Mouse (Mus musculus) layer of hippocampus, adult 8-10 months (tissue): ENCODE data around the gene Actl11. TPM values are rescaled to one million over a fixed set of nuclear protein-coding genes. Genes with fewer than 3 reads are reported as not detected.
A peak's percentile ranks its signal among the peaks of the same experiment; 100 is the strongest.

ENCODE experiments used
- DNase-seq, 2 experiments: peaks; one replicate each; pipeline ENCODE4 v3.0.0; 2022; ENCODE audit warnings: low spot score in 2 of 2
- total RNA-seq, 4 experiments: library from RNA; stranded (reverse); gene quantifications; 2 replicates each; pipeline ENCODE4 v1.2.4; 2022

Gene Actl11
- total RNA-seq, 4 experiments from 2014 or later, result not detected

DNA sequence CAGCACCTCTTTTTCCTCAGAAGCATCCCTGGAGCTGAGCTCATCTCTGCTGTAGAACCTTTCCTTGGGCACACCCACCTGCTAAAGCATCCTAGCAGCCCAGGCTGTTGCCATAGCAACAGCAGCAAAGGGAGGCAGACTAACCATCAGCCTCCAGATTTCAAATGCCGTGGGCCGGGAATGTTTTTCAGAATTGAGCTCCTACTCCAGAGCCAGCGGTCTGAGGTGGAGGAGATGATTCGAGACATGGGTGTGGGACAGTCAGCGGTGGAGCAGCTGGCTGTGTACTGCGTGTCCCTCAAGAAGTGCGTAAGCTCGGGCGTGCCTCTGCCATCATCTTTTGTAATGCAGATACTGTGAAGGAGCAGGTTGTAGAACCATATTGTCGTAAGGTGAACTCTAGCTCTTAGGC is 33.1 kb downstream of the Actl11 start:
- DNase-seq, result peak; percentile 85 to 86

DNA sequence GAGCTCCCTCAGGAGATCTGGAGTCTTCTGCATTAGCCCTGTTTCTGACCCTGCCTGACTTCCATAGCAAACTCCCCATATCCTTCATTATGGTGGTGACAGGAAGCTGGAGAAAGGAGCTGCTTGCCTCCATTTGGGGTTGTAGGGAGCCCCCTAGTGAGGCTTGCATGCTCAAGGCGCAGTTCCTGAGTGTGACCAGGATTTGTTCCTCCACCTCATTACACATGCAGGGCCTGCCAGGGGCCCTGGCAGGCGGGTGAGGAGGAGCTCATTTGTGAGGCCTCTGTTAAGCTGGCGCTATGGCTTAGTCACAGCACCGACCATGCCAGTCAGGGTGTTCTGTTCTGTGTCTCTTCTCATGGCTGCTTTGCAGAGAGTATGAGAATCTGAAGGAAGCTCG is 33.6 kb downstream of the Actl11 start:
- peak; percentile 74 to 81 for DNase-seq

DNA sequence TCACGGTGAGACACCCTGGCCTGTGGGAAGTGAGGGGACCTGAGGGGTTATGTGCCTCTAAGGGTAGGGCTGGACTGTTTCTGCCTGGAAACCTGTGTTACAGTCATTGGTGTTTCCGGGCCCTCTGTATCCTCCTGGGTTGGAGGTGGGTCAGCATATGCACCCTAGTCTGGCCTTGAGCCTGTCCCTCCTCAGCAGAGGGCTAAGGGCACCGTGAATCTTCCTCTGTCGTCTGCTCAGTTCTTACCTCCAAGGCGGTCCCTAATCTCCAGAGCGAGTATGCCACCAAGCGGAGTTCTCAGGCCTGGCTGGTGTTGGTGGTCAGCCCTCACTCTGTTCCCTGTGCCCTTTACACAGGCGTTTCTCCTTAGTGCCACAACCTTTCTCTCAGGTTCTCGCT is 34.6 kb downstream of the Actl11 start:
- no peak for DNase-seq

DNA sequence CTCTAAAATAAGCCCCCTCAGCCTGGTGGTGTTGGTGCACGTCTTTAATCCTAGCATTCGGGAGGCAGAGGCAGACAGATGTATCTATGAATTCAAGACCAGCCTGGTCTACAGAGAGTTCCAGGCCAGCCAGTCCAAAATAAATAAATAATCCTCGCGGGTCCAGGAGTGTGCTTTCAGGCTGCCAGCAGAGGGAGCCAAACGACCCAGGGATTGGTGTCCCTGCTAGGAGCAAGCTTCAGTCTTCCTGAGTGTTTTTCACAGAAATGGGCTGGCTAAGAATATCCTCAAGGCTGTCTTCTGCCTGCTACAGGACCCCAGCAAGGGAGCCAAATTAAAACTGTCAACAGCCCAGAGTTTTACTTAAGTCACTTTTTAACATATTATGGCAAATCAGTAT is 35.4 kb downstream of the Actl11 start:
- DNase-seq, result peak; percentile 65 to 72

DNA sequence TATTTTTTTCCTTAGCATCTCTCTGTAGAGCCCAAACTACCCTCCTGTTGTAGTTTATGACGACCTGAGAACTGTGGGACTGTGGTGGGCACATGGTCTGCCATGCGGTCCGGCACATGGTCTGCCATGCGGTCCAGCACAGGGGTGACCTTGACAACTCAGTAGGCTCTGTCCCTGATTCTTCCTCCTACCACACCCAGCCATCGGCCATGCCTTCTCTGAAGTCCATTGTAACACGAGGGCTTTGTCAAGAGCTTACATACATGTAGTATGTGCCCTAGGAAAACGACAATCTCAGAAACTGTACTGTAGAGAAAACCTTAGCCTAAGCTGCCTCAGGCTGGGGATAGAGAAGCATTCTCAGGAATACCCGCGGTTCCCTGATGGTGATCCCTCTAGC is 36.4 kb downstream of the Actl11 start:
- DNase-seq, result no peak

DNA sequence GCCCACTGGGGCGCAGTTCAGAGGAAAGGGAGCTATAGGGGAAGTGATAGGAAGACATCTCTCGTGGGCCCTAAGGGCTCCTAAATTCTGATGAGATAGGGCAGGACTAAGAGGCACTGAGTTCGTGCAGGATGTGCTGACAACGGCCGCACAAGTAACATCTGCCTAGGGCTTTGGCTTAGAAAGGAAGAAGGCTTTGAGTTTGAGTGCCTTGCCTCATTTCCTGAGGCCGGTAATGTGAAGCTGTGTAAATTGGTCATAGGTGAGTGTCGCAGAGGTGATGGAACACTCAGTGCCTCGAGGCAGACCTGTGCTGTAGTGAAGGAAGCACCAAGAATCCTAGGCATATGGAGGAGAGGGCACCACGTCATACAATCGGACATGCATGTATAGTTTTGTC is 38.4 kb downstream of the Actl11 start:
- no peak for DNase-seq

DNA sequence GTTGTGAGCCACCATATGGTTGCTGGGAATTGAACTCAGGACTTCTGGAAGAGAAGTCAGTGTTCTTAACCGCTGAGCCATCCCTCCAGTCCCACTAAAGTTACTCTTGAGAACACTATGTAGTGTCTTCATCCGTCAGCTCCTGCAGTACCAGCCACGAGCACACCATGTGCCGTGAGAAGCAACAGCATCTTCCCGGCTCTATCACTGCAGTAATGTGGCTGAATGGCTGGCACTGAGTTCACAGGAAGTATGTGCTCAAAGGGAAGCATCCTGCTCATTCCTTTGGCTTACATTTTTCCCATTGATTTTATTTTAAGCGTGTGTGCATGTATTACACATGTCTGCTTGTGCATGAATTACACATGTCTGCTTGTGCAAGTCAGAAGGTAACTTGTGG is 39.2 kb downstream of the Actl11 start:
- DNase-seq, result no peak

DNA sequence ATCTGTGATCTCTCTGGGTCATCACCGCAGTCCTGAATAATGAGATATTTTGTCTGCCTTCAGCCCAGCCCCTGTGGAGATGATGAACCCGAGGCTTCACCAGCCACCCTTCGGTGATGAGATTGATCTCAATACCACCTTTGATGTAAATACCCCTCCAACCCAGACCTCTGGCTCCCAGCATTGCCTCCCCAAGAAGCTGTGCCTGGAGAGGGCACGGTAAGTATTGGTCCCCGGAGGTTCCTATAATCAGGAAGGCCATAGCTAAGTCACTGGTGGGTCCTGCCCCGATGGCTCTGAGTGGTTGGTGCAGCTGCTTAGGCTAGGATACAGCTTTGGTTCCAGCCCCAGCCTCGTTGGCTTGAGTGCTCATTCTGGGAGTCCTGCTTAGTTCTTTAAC is 40.3 kb downstream of the Actl11 start:
- no peak for DNase-seq

DNA sequence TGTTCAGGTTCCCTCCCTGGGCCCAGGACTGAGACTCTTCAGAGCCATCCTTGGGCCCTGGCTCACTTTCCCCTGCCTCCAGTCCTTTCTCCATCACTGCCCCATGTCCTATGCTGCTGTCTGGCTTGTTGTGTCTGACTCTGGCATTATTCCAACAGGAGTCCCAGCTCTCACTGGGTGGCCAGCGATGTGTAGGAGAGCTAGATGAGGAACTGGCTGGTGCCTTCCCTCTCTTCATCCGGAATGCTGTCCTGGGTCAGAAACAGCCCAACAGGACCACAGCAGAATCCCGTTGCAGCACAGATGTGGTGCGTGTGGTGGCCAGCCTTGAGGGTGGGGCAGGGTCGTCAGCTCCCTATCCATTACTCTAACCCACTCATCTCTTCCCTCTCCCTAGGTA is 42.0 kb downstream of the Actl11 start:
- no peak for DNase-seq

DNA sequence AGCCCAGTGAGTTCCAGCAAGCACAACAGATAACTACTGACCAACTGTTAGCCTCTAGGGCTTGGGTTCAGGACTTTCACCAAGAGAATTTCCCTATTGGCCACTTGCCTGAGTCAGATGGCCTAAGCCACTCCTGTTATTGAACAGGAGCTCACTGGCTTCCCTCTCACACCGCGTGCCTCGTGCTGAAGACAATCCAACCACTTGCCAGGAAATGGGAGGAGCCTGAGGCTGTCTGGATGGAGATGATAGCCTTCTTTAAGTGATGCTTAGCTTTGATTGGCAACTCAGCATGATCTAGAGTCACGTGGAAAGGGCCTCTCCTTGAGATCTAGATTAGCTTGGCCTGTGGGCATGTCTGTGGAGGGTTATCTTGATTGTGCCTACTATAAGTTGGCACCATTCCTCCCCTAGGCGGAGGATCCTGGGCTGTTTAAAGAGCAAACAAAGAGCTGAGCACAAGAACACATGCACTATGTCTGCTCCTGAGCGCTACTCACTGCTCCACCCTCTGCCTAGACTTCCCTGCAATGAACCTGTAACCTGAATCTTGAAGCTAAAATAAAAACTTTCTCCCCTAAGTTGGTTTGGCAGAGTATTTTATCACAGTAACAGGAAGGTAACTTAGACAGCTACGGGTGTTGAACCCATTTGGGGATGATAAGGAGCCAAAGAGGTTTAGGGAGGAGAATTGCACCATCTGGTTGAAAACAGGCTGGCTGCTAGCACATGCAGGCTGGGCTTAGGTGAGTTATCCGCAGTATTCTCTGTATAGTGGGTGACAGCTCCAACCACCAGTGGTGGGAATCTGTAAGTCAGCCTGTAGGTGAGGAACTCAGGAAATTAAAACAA is 43.6 kb downstream of the Actl11 start:
- no peak for DNase-seq

DNA sequence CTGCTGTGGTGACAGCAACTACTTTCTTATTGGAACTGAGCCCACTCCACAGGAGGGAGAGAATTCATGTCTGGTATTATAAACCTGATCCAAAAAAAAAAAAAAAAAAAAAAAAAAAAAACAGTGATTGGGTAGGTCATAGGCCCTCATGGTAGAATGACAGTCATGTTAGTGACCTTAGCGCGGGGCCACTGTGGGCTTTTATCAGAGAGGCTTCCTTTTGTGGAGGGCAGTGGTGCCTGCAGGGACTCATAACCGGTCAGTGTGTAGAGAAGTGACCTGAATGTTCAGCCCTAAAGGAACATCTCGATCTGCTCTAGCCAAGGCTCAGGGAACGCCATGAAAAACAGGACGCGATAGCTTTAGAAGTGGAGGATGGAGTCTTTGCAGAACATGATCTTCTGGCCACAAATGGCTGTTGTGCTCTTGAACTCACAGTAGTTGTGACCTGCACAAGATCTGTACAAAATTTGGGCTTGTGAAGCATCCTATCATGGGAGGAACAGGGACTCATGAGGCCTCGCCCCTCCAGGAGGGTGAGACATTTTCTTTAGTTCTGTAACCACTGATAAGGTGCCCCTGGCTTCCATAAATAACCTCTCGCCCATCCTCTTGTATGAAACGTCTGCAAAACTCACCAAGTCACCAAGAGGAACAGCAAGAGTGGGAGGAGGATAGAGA is 46.4 kb downstream of the Actl11 start:
- no peak for DNase-seq

DNA sequence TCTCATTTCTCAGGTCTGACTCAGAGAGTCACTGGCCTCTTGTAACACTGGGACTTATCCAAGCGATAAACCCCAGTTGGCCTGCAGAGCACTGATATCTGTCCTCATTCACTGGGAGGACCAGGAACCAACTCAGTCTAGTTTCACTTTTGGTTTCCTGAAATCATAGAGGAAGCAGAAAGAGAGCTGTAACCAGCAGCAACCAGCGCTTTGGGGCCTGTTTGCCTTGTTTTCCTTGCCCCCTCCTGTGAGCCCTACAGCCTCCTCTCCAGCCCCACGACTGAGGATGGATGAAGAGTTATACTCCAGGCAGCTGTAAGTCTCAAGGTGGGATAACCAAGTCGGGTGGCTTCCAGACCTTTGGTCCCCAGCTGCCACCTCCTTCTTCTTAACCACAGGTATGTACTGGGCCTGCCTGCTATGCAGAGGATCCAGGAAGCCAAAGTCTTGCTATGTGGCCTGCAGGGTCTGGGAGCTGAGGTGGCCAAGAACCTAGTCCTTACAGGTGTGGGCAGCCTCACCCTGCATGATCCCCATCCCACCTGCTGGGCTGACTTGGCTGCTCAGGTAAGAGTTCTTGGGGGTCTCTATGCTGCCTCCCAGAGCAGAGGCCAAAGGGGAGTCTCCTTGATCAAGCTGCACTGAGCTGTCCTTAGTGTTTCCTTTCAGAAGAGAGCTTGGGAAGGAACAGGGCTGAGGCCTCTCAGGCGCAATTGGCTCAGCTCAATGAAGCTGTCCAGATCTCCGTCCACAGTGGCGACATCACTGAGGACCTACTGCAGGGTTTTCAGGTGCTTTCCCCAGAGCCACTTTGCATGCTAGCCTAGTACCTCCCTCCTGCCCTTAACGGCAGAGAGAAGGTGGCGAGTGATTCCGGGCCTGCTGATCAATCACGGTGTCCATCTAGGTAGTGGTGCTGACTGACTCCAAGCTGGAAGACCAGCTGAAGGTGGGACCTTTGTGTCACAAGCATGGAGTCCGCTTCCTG is 47.4 kb downstream of the Actl11 start, which contains the start of gene Uba7:
Uba7 (plus strand) TSS at position 107 of the 988 bp plus-strand sequence.
- DNase-seq, result no peak

DNA sequence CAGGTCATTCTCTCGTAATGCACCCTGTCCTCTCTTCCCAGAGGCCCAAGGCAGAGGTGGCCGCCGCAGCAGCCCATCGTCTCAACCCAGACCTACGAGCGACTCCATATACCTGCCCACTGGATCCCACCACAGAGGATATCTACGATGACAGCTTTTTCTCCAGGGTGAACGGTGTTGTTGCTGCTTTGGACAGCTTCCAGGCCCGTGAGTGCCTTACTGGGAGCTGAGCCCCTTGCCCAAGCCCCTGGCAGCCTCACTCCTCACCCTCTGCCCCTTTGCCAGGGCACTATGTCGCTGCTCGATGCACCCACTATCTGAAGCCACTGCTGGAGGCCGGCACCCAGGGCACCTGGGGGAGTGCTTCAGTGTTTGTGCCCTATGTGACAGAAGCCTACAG is 50.5 kb downstream of the Actl11 start:
- no peak for DNase-seq

Other genes starting within 250 kb of the Actl11 start
- gene Gnat1, start 248.8 kb upstream of the Actl11 start, total RNA-seq, result under 1 TPM; 0.14 to 0.43 (median 0.27) TPM
- gene Sema3f, start 218.0 kb upstream of the Actl11 start, total RNA-seq, result 1 to 10 TPM; 5.4 to 9.3 (median 6.5) TPM
- 100 to 1,000 TPM; 136 to 170 (median 155) TPM for gene Rbm5, start 157.5 kb upstream of the Actl11 start, total RNA-seq
- gene Rbm6, start 55.2 kb upstream of the Actl11 start, total RNA-seq, result 10 to 100 TPM; 60.2 to 80.8 (median 68.6) TPM
- gene Mon1a, start 40.3 kb upstream of the Actl11 start, total RNA-seq, result 10 to 100 TPM; 21.0 to 30.2 (median 27.2) TPM
- gene Mst1r, start 21.6 kb upstream of the Actl11 start, total RNA-seq, result 1 to 10 TPM; 1.5 to 3.9 (median 2.5) TPM
- 100 to 1,000 TPM; 470 to 535 (median 505) TPM for gene Camkv, start 7.2 kb downstream of the Actl11 start, total RNA-seq
- 10 to 100 TPM; 15.2 to 26.6 (median 19.9) TPM for gene Traip, start 21.7 kb downstream of the Actl11 start, total RNA-seq
- 10 to 100 TPM in 2 of 4 experiments, 1 to 10 TPM in 2; 5.8 to 14.1 (median 11.1) TPM for gene Uba7, start 47.0 kb downstream of the Actl11 start, total RNA-seq
- 1 to 10 TPM in 3 of 4 experiments, under 1 TPM in 1; 0.71 to 2.1 (median 1.4) TPM for gene Gm20661, start 54.6 kb downstream of the Actl11 start, total RNA-seq
- 10 to 100 TPM in 3 of 4 experiments, 1 to 10 TPM in 1; 9.5 to 14.1 (median 12.0) TPM for gene Inka1, start 57.4 kb downstream of the Actl11 start, total RNA-seq
- 1 to 10 TPM; 4.0 to 8.2 (median 6.7) TPM for gene Cdhr4, start 64.0 kb downstream of the Actl11 start, total RNA-seq
- gene Gm20662, start 67.9 kb downstream of the Actl11 start, total RNA-seq, result 1 to 10 TPM in 2 of 4 experiments, under 1 TPM in 2; 0.78 to 3.9 (median 2.1) TPM
- 100 to 1,000 TPM; 193 to 261 (median 223) TPM for gene Ip6k1, start 74.0 kb downstream of the Actl11 start, total RNA-seq
- gene Gmppb, start 120.8 kb downstream of the Actl11 start, total RNA-seq, result 10 to 100 TPM; 17.2 to 21.6 (median 19.2) TPM
- gene Amigo3, start 124.7 kb downstream of the Actl11 start, total RNA-seq, result 1 to 10 TPM; 1.2 to 2.3 (median 1.6) TPM
- not detected for gene Mst1, start 152.0 kb downstream of the Actl11 start, total RNA-seq
- 100 to 1,000 TPM in 3 of 4 experiments, 10 to 100 TPM in 1; 89.0 to 123 (median 115) TPM for gene Rnf123, start 154.9 kb downstream of the Actl11 start, total RNA-seq
- gene Apeh, start 166.1 kb downstream of the Actl11 start, total RNA-seq, result 10 to 100 TPM; 33.9 to 45.8 (median 35.5) TPM